Mouse (Mus musculus): ENCODE results near the gene Fam214b. TPM values are rescaled to one million over a fixed set of nuclear protein-coding genes. Genes with fewer than 3 reads are reported as not detected.

Gene Fam214b
- polyA plus RNA-seq, 1 experiment, result 83.3 TPM

DNA sequence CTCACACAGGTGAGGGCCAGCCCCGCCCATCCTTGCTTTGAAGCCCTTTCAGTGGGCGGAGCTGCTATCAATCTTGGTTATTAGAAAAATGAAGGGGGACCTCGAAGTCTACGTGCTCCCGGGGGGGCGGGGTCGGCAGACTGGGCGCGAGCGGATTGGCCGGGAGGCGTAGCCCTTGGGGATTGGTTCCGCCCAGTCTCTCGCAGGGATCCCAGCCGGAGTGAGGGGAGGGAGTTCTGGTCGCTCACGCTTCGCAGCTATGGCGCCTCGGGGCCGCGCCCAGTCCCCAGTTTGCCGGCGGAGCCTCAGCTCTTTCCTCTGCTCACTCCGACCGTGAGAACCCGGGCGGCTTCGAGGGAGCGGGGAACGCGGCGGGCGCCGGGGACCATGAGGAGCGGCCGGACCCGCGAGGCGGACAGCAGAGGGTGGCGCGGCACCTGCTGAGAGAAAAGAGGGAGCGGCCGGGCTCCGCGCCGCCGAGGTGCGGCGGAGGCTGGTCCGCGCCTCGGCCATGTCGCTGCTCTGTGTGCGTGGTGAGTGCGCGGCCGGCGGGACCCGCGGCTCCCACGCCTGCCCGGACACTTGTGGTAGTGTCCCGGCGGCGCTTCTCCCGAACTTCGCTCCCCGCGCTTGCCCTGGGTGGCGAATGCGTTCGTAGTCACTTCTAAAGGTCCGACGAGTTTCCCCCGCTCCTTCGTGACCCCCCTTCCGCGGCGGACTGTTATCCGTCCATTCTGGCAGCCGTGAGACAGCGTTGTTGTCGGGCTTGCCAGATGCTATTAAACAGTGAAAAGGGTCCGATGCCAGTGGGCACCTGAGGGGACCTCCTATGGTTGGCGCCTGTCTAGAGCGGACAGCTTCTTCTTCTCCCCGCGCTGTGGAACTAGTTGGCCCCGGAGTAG, 13.0 kb upstream of the Fam214b start, which contains the start of gene Unc13b:
TSS of gene Unc13b (plus strand) at position 201 of the 902 bp plus-strand sequence.
- peak within 1 kb of the TSS; percentile 63 for H3K4me3 ChIP-seq (replicated peaks)
- peaks cover 5% of the 10 kb centered on the region; the same call in 1 of the 2 replicates for H3K9me3 ChIP-seq (ENCODE audit: control insufficient read depth, low read length)
- peaks cover 49% of the 10 kb centered on the region for H3K27me3 ChIP-seq (ENCODE audit: control insufficient read depth)
- no peak for TF ChIP-seq GATA1 (IDR thresholded peaks at IDR 0.05; ENCODE audit: low read length)
- no peak for TF ChIP-seq TAL1 (IDR thresholded peaks at IDR 0.05; ENCODE audit: low read length)
- H3K36me3 ChIP-seq (ENCODE audit: control insufficient read depth), result no peaks in the 10 kb centered on the region
- H3K4me1 ChIP-seq (ENCODE audit: control insufficient read depth), result peaks cover 15% of the 10 kb centered on the region

DNA sequence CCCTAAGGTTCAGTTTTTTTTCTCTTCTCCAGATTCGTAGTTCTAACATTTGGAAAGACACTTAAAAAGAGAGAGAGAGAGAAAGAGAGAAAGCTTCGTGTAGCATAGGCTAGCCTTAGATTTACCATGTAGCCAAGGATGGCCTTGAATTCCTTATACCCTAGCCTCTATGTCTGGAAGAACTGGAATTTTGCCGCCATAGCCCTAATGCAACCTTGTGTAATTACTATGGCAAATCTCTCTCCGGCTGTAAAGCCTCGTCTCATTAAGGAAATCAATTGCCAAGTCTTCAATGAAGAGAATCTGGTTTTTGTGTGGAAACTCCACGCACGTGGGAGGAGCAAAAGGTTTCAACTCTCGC, 12.4 kb upstream of the Fam214b start:
- no peak for TF ChIP-seq GATA1 (IDR thresholded peaks at IDR 0.05; ENCODE audit: low read length)
- Histone ChIP-seq H3K9me3 (ENCODE audit: control insufficient read depth, low read length) (peaks cover 5% of the 10 kb centered on the region; the same call in 1 of the 2 replicates), H3K27me3 (ENCODE audit: control insufficient read depth) (peaks cover 49% of the 10 kb centered on the region), H3K36me3 (ENCODE audit: control insufficient read depth) (no peaks in the 10 kb centered on the region), H3K4me1 (ENCODE audit: control insufficient read depth) (peaks cover 15% of the 10 kb centered on the region), H3K4me3 (replicated peaks) (peak overlapping the region; percentile 63)

DNA sequence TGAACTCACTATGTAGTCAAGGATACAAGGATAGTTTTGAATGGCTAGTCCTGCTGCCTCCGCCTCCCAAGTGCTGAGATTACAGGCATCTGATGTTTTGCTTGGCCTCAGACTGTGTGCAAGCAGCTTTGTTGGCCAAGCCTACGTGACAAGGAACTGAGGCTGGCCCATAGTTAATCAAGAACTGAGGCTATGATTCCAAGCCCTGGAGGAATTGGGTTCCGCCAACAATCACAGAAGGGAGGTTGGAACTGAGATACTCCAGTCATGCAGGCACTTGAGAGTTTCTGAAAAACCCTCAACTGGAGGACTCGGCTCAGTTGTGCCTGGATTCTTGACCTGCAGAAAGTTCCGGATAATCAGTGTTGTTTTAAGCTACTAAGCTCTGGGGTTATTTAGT, 11.6 kb upstream of the Fam214b start:
- Histone ChIP-seq H3K36me3 (ENCODE audit: control insufficient read depth) (no peaks in the 10 kb centered on the region), H3K27me3 (ENCODE audit: control insufficient read depth) (peaks cover 49% of the 10 kb centered on the region), H3K4me3 (replicated peaks) (no peak overlapping the region), H3K4me1 (ENCODE audit: control insufficient read depth) (peaks cover 15% of the 10 kb centered on the region), H3K9me3 (ENCODE audit: control insufficient read depth, low read length) (peaks cover 5% of the 10 kb centered on the region; the same call in 1 of the 2 replicates)
- TF ChIP-seq GATA1 (IDR thresholded peaks at IDR 0.05; ENCODE audit: low read length), result no peak
- no peak for TF ChIP-seq TAL1 (IDR thresholded peaks at IDR 0.05; ENCODE audit: low read length)

DNA sequence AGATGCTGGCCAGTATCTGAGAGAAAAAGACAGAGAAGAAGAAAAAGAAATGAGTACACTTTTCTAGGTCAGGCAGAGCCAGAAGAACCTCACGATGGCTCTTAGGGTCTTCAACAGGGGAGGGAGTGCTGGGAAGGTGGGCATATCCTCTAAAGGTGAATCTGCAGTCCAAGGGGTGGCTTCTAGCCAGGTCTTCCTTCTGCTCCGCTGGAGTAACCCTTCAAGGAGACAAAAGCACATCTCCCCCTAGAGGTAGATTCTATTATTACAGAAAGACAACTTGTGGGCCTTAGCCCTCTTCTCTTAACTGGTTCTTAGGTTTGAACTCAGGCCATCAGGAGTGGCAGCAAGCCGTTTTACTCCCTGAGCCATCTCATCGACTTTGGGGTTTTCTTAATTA, 6.6 kb upstream of the Fam214b start:
- Histone ChIP-seq H3K9me3 (ENCODE audit: control insufficient read depth, low read length) (no peaks in the 10 kb centered on the region), H3K4me3 (replicated peaks) (no peak overlapping the region), H3K27me3 (ENCODE audit: control insufficient read depth) (peaks cover 2% of the 10 kb centered on the region), H3K4me1 (ENCODE audit: control insufficient read depth) (peaks cover 6% of the 10 kb centered on the region), H3K36me3 (ENCODE audit: control insufficient read depth) (no peaks in the 10 kb centered on the region)
- no peak for TF ChIP-seq GATA1 (IDR thresholded peaks at IDR 0.05; ENCODE audit: low read length)
- no peak for TF ChIP-seq TAL1 (IDR thresholded peaks at IDR 0.05; ENCODE audit: low read length)

DNA sequence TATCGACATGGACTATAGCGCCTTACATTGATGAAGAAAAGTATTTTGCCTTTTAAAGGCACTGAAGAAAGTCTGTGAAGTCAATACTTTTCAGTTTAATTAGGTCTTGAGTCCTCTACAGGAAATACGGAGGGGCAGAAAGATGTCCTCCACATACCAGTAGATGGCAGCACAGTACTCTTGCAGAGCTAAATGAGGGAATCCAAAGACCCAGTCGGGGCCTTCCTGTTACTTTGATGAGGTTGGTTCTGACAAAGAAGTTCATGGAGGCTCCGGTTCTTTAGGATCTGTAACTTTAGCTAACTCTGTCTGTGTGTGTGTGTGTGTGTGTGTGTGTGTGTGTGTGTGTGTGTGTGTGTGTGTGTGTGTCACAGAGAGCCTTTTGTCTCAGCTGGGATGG, 1.2 kb upstream of the Fam214b start:
- TF ChIP-seq TAL1 (IDR thresholded peaks at IDR 0.05; ENCODE audit: low read length), result no peak
- no peak for TF ChIP-seq GATA1 (IDR thresholded peaks at IDR 0.05; ENCODE audit: low read length)
- no peaks in the 10 kb centered on the region for H3K9me3 ChIP-seq (ENCODE audit: control insufficient read depth, low read length)
- H3K4me3 ChIP-seq (replicated peaks), result no peak overlapping the region
- no peaks in the 10 kb centered on the region for H3K36me3 ChIP-seq (ENCODE audit: control insufficient read depth)
- peaks cover 41% of the 10 kb centered on the region for H3K4me1 ChIP-seq (ENCODE audit: control insufficient read depth)
- peaks cover 19% of the 10 kb centered on the region for H3K27me3 ChIP-seq (ENCODE audit: control insufficient read depth)

DNA sequence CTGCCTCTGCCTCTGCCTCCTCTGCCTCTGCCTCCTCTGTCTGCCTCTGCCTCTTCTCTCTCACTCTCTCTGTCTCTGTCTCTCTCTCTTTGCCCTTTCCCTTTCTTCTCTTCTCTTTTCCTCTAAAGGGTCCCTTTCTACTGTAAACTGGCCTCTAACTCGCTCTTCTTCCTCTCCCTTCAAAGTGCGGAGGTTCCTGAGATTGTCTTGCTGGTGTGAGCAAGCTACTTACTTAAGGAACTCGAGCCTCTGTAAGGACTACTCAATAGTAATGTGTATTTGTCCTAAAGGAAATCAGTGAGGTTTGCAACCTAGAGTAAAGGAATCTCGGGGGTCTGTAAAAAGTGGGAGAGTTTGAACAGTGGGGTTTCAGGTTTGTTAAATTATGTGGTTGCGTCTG, 587 bp upstream of the Fam214b start:
- TF ChIP-seq GATA1 (IDR thresholded peaks at IDR 0.05; ENCODE audit: low read length), result no peak
- TF ChIP-seq TAL1 (IDR thresholded peaks at IDR 0.05; ENCODE audit: low read length), result no peak
- Histone ChIP-seq H3K9me3 (ENCODE audit: control insufficient read depth, low read length) (no peaks in the 10 kb centered on the region), H3K4me3 (replicated peaks) (no peak overlapping the region)

DNA sequence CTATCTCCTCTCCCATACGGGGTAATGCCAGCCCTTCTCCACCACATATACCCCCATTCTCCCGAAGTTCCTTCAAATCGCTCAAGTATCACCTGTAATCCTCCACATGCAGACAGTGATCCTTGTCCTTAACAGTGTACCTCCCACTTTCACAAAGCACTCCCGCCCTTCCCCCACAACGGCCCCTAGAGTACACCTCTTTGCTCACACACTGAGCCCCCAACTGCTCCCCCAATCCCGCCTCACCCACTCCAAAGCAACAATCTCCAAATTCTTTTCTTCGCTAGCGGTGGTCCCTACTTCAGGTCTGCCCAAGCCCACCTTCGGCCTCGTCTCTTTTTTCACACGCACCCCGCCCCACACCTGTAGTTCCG, 748 bp downstream of the Fam214b start:
- no peaks in the 10 kb centered on the region for H3K36me3 ChIP-seq (ENCODE audit: control insufficient read depth)
- peaks cover 19% of the 10 kb centered on the region for H3K27me3 ChIP-seq (ENCODE audit: control insufficient read depth)
- H3K4me3 ChIP-seq (replicated peaks), result peak overlapping the region; percentile 65
- peaks cover 48% of the 10 kb centered on the region for H3K4me1 ChIP-seq (ENCODE audit: control insufficient read depth)
- TF ChIP-seq TAL1 (IDR thresholded peaks at IDR 0.05; ENCODE audit: low read length), result no peak
- no peaks in the 10 kb centered on the region for H3K9me3 ChIP-seq (ENCODE audit: control insufficient read depth, low read length)

More for the DNA sequence above, 587 bp upstream of the Fam214b start:
- H3K27me3 ChIP-seq (ENCODE audit: control insufficient read depth), result peaks cover 19% of the 10 kb centered on the region
- no peaks in the 10 kb centered on the region for H3K36me3 ChIP-seq (ENCODE audit: control insufficient read depth)
- peaks cover 38% of the 10 kb centered on the region for H3K4me1 ChIP-seq (ENCODE audit: control insufficient read depth)

DNA sequence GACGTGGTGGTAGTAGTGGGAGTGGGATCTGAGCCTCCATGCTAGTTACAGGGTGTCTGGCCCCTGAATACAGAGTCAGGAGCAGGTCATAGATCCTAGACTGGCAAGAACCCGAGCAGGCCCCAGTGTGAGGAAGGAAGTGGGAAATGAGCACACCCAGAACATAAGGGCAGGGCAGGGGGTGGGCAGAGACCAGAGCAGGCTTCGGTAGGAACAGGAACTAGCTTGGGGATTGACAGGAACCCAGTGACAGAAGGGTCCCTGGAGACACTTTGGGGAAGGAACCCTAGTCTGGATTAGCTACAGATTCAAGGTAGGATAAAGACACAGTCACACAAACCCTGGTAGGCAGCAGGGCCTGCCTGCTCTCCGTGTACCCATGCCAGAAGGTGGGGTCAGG, 1.3 kb downstream of the Fam214b start:
- H3K4me1 ChIP-seq (ENCODE audit: control insufficient read depth), result peaks cover 53% of the 10 kb centered on the region
- H3K27me3 ChIP-seq (ENCODE audit: control insufficient read depth), result peaks cover 19% of the 10 kb centered on the region
- H3K4me3 ChIP-seq (replicated peaks), result no peak overlapping the region
- no peaks in the 10 kb centered on the region for H3K36me3 ChIP-seq (ENCODE audit: control insufficient read depth)
- no peak for TF ChIP-seq GATA1 (IDR thresholded peaks at IDR 0.05; ENCODE audit: low read length)
- no peak for TF ChIP-seq TAL1 (IDR thresholded peaks at IDR 0.05; ENCODE audit: low read length)
- H3K9me3 ChIP-seq (ENCODE audit: control insufficient read depth, low read length), result no peaks in the 10 kb centered on the region

DNA sequence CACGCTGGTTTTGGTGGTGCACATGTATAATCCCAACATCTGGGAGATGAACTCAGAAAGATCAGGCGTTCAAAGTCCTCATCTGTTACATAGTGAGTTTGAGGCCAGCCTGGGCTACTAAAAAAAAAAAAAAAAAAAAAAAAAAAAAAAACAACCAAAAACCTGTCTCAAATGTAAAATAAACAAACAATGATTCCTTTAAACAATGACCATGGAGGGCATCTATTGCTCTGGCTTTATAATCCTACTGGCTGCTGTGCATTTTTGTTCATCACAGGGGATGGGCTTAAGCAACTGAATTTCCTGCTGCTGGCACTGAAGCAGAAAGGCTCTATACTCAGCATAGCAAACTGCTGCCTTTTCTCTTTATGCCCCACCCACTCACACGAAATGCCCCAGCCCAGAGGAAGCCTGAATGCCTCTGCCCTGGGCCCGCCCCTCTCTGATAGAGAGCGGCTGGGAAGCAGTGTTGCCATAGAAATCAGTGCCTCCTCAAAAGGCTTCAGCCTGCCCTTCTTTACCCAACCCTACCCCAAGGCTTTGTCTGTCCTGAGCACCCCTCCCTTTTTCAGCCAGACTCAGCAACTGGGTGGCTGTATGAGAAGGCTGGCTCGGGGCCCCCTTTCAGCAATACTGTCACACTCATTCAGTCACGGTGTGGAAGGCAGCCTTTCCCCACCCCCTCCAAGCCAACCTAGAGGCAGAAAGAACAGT, 2.2 kb downstream of the Fam214b start:
- Histone ChIP-seq H3K36me3 (ENCODE audit: control insufficient read depth) (peaks cover 1% of the 10 kb centered on the region; the same call in 1 of the 2 replicates), H3K27me3 (ENCODE audit: control insufficient read depth) (peaks cover 19% of the 10 kb centered on the region), H3K9me3 (ENCODE audit: control insufficient read depth, low read length) (no peaks in the 10 kb centered on the region), H3K4me1 (ENCODE audit: control insufficient read depth) (peaks cover 62% of the 10 kb centered on the region), H3K4me3 (replicated peaks) (no peak overlapping the region)
- no peak for TF ChIP-seq GATA1 (IDR thresholded peaks at IDR 0.05; ENCODE audit: low read length)
- no peak for TF ChIP-seq TAL1 (IDR thresholded peaks at IDR 0.05; ENCODE audit: low read length)

Data from erythroblast, embryonic 14.5 days (primary cell).